Mouse (Mus musculus) liver, embryonic 11.5 days (tissue): ENCODE data around the gene Spdya. TPM values are rescaled to one million over a fixed set of nuclear protein-coding genes. Genes with fewer than 3 reads are reported as not detected.
A peak's percentile ranks its signal among the peaks of the same experiment; 100 is the strongest.

Experiments
- ATAC-seq: fragments of 200-750 bp; cut with Nextera tagmentation; replicated peaks from 2 replicates; pipeline ENCODE4 v1.8.0; 2017; ENCODE audit warnings: moderate number of reproducible peaks, mild to moderate bottlenecking, moderate TSS enrichment, moderate library complexity; ENCODE audit not compliant: low FRiP score
- DNase-seq: peaks from one replicate; pipeline ENCODE4 v3.0.0-alpha.2; 2017; ENCODE audit warnings: low spot score
- H3K27ac ChIP-seq: fragments of 300-500 bp; sonication (generic); 2 replicates; pipeline ENCODE4 v1.5.1; 2014; ENCODE audit warnings: mild to moderate bottlenecking, low read depth, low read length, control low read depth
- H3K27me3 ChIP-seq: fragments of 300-500 bp; sonication (generic); replicated peaks from 2 replicates; pipeline ENCODE4 v1.6.1; 2014; ENCODE audit warnings: low read length, mixed read lengths; ENCODE audit not compliant: control insufficient read depth, insufficient read depth
- H3K36me3 ChIP-seq: fragments of 300-500 bp; sonication (generic); 2 replicates; pipeline ENCODE4 v1.6.1; 2014; ENCODE audit warnings: mild to moderate bottlenecking, low read length, moderate library complexity, mixed read lengths; ENCODE audit not compliant: control insufficient read depth, insufficient read depth
- H3K4me1 ChIP-seq: fragments of 300-500 bp; sonication (generic); replicated peaks from 2 replicates; pipeline ENCODE4 v1.6.1; 2014; ENCODE audit warnings: low read length, mixed read lengths; ENCODE audit not compliant: control insufficient read depth, insufficient read depth
- H3K4me2 ChIP-seq: fragments of 300-500 bp; sonication (generic); 2 replicates; pipeline ENCODE4 v1.6.1; 2014; ENCODE audit warnings: mild to moderate bottlenecking, control low read depth, moderate library complexity
- H3K4me3 ChIP-seq: fragments of 300-500 bp; sonication (generic); 2 replicates; pipeline ENCODE4 v1.5.1; 2014; ENCODE audit warnings: low read depth, low read length, control low read depth
- H3K9ac ChIP-seq: fragments of 300-500 bp; sonication (generic); 2 replicates; pipeline ENCODE4 v1.6.1; 2014; ENCODE audit warnings: low read depth, low read length, control low read depth
- H3K9me3 ChIP-seq: fragments of 300-500 bp; sonication (generic); 2 replicates; pipeline ENCODE4 v1.6.1; 2016; ENCODE audit warnings: low read length, inconsistent platforms, mixed read lengths; ENCODE audit not compliant: control insufficient read depth
- WGBS: fragments of 180-500 bp; shearing (Covaris S2); extraction: QIAGEN DNeasy Blood & Tissue Kit; methylation state at CpG from one replicate; pipeline ENCODE4 v1.1.7; 2014; 5-methylcytosine and 5-hydroxymethylcytosine counted together
- polyA plus RNA-seq: library from polyadenylated mRNA; unstranded; fragments of >200 nt; fragmentation: Nextera tagmentation; extraction: Ambion mirVana; gene quantifications from 2 replicates; pipeline ENCODE4 v1.2.1, GENCODE M21; 2014

The Spdya gene
- polyA plus RNA-seq, 1 experiment from 2014 or later, result 0.43 TPM

- Histone ChIP-seq H3K27me3 (peaks cover 6% of the 10 kb centered on the region), H3K27ac (no peak overlapping the region), H3K4me3 (no peak overlapping the region), H3K4me1 (peaks cover 5% of the 10 kb centered on the region), H3K4me2 (no peak overlapping the region), H3K9ac (no peak overlapping the region), H3K9me3 (no peaks in the 10 kb centered on the region), H3K36me3 (no peaks in the 10 kb centered on the region)
- 0% methylated on average over 1 of the region's 1 CpGs for WGBS
- ATAC-seq, result no peak
- DNase-seq, result no peak
Measured at GRCm38 (mm10) chr17:71548586-71548985, 3.3 kb upstream of the Spdya start.

- DNase-seq (no peak), ATAC-seq (no peak; the same call in 1 of the 2 replicates)
- Histone ChIP-seq H3K9ac (peak overlapping the region; percentile 76; the same call in 1 of the 2 replicates), H3K4me1 (peaks cover 5% of the 10 kb centered on the region), H3K9me3 (no peaks in the 10 kb centered on the region), H3K27me3 (peaks cover 6% of the 10 kb centered on the region), H3K27ac (no peak overlapping the region), H3K4me3 (peak overlapping the region; percentile 75), H3K36me3 (no peaks in the 10 kb centered on the region), H3K4me2 (peak overlapping the region; percentile 100)
- WGBS, result 12% methylated on average over 6 of the region's 6 CpGs
Measured at GRCm38 (mm10) chr17:71551350-71551749, 511 bp upstream of the Spdya start.

GRCm38 (mm10) chr17:71552901-71553300, 1.0 kb downstream of the Spdya start:
- H3K9me3 ChIP-seq, result no peaks in the 10 kb centered on the region
- peaks cover 5% of the 10 kb centered on the region for H3K4me1 ChIP-seq
- no peak overlapping the region for H3K9ac ChIP-seq
- no peak for ATAC-seq
- H3K4me3 ChIP-seq, result peak overlapping the region; percentile 4; the same call in 1 of the 2 replicates
- 11% methylated on average over 11 of the region's 11 CpGs for WGBS
- no peaks in the 10 kb centered on the region for H3K36me3 ChIP-seq
- peak overlapping the region; percentile 100 for H3K4me2 ChIP-seq
- peaks cover 6% of the 10 kb centered on the region for H3K27me3 ChIP-seq
- no peak overlapping the region for H3K27ac ChIP-seq
- DNase-seq, result peak; percentile 45

GRCm38 (mm10) chr17:71561631-71562030, 9.8 kb downstream of the Spdya start:
- no peaks in the 10 kb centered on the region for H3K27me3 ChIP-seq
- H3K9ac ChIP-seq, result no peak overlapping the region
- no peaks in the 10 kb centered on the region for H3K4me1 ChIP-seq
- DNase-seq (no peak), ATAC-seq (no peak)
- H3K4me2 ChIP-seq, result no peak overlapping the region
- H3K4me3 ChIP-seq, result no peak overlapping the region
- H3K27ac ChIP-seq, result no peak overlapping the region
- H3K36me3 ChIP-seq, result no peaks in the 10 kb centered on the region
- no peaks in the 10 kb centered on the region for H3K9me3 ChIP-seq

- H3K4me1 ChIP-seq, result no peaks in the 10 kb centered on the region
- H3K36me3 ChIP-seq, result no peaks in the 10 kb centered on the region
- no peak overlapping the region for H3K4me3 ChIP-seq
- no peak overlapping the region for H3K9ac ChIP-seq
- WGBS, result 91% methylated on average over 1 of the region's 1 CpGs
- no peaks in the 10 kb centered on the region for H3K27me3 ChIP-seq
- DNase-seq (no peak), ATAC-seq (no peak)
- H3K4me2 ChIP-seq, result no peak overlapping the region
- H3K9me3 ChIP-seq, result no peaks in the 10 kb centered on the region
- H3K27ac ChIP-seq, result no peak overlapping the region
Measured at GRCm38 (mm10) chr17:71579176-71579705, 27.4 kb downstream of the Spdya start.

GRCm38 (mm10) chr17:71597881-71598658, 46.2 kb downstream of the Spdya start:
- DNase-seq (no peak), ATAC-seq (peak; percentile 59)
- no peaks in the 10 kb centered on the region; the same call in 1 of the 2 replicates for H3K36me3 ChIP-seq
- peak overlapping the region; percentile 78 for H3K27ac ChIP-seq
- H3K4me3 ChIP-seq, result peak overlapping the region; percentile 88
- H3K4me1 ChIP-seq, result peaks cover 12% of the 10 kb centered on the region
- peak overlapping the region; percentile 87 for H3K9ac ChIP-seq
- WGBS, result under 1% methylated on average over 48 of the region's 48 CpGs
- H3K9me3 ChIP-seq, result no peaks in the 10 kb centered on the region
- peak overlapping the region; percentile 89 for H3K4me2 ChIP-seq
- H3K27me3 ChIP-seq, result no peaks in the 10 kb centered on the region

GRCm38 (mm10) chr17:71598659-71599554, 47.0 kb downstream of the Spdya start:
- H3K9me3 ChIP-seq, result no peaks in the 10 kb centered on the region
- peak overlapping the region; percentile 87 for H3K9ac ChIP-seq
- 3% methylated on average over 42 of the region's 42 CpGs for WGBS
- peak; percentile 91 for DNase-seq
- peaks cover 2% of the 10 kb centered on the region; the same call in 1 of the 2 replicates for H3K27me3 ChIP-seq
- no peaks in the 10 kb centered on the region for H3K36me3 ChIP-seq
- peak overlapping the region; percentile 89 for H3K4me2 ChIP-seq
- ATAC-seq, result peak; percentile 96
- peak overlapping the region; percentile 88 for H3K4me3 ChIP-seq
- H3K4me1 ChIP-seq, result peaks cover 12% of the 10 kb centered on the region
- peak overlapping the region; percentile 78 for H3K27ac ChIP-seq

GRCm38 (mm10) chr17:71615638-71616318, 63.9 kb downstream of the Spdya start, which contains the start of gene Wdr43:
Gene Wdr43, plus strand, starts transcription at chr17:71615895.
- ATAC-seq, result peak; percentile 99
- WGBS, result 3% methylated on average over 33 of the region's 40 CpGs
- peak within 1 kb of the TSS; percentile 99 for H3K9ac ChIP-seq

More at GRCm38 (mm10) chr17:71615638-71616318, 63.9 kb downstream of the Spdya start, which contains the start of gene Wdr43:
- peak within 1 kb of the TSS; percentile 100 for H3K4me3 ChIP-seq
- H3K9me3 ChIP-seq, result no peaks in the 10 kb centered on the region
- H3K36me3 ChIP-seq, result peaks cover 11% of the 10 kb centered on the region; the same call in 1 of the 2 replicates
- peak within 1 kb of the TSS; percentile 79 for H3K27ac ChIP-seq
- peak; percentile 93 for DNase-seq
- H3K27me3 ChIP-seq, result no peaks in the 10 kb centered on the region
- H3K4me2 ChIP-seq, result peak within 1 kb of the TSS; percentile 86
- peaks cover 19% of the 10 kb centered on the region for H3K4me1 ChIP-seq
